Mouse (Mus musculus) intestine, postnatal 0 days (tissue): ENCODE measurements around the gene Cela1. TPM values are rescaled to one million over a fixed set of nuclear protein-coding genes. Genes with fewer than 3 reads are reported as not detected.

Experiments used
- ATAC-seq: fragments of 200-750 bp; cut with Nextera tagmentation; 2 replicates; pipeline ENCODE4 v1.8.0; 2017; ENCODE audit warnings: mild to moderate bottlenecking, moderate TSS enrichment, moderate library complexity
- H3K27ac ChIP-seq: fragments of 300-500 bp; sonication (generic); 2 replicates; pipeline ENCODE4 v1.5.1; 2014; ENCODE audit warnings: mild to moderate bottlenecking, low read depth, low read length, moderate library complexity
- H3K27me3 ChIP-seq: fragments of 300-500 bp; sonication (generic); replicated peaks from 2 replicates; pipeline ENCODE4 v1.6.1; 2014; ENCODE audit warnings: low read length, mixed read lengths; ENCODE audit not compliant: control insufficient read depth, insufficient read depth
- H3K36me3 ChIP-seq: fragments of 300-500 bp; sonication (generic); 2 replicates; pipeline ENCODE4 v1.6.1; 2014; ENCODE audit warnings: mild to moderate bottlenecking, moderate library complexity; ENCODE audit not compliant: control insufficient read depth, insufficient read depth
- H3K4me1 ChIP-seq: fragments of 300-500 bp; sonication (generic); replicated peaks from 2 replicates; pipeline ENCODE4 v1.6.1; 2014; ENCODE audit warnings: antibody characterized with exemption, low read length, mixed read lengths; ENCODE audit not compliant: control insufficient read depth, insufficient read depth
- H3K4me2 ChIP-seq: fragments of 300-500 bp; sonication (generic); replicated peaks from 2 replicates; pipeline ENCODE4 v1.6.1; 2014; ENCODE audit warnings: low read depth, mild to moderate bottlenecking, moderate library complexity
- H3K4me3 ChIP-seq: fragments of 300-500 bp; sonication (generic); 2 replicates; pipeline ENCODE4 v1.5.1; 2014; ENCODE audit warnings: low read depth, low read length
- H3K9ac ChIP-seq: fragments of 300-500 bp; sonication (generic); 2 replicates; pipeline ENCODE4 v1.6.1; 2014; ENCODE audit warnings: mild to moderate bottlenecking, low read depth, low read length
- H3K9me3 ChIP-seq: fragments of 300-500 bp; sonication (generic); 2 replicates; pipeline ENCODE4 v1.6.1; 2016; ENCODE audit warnings: mixed run types; ENCODE audit not compliant: control insufficient read depth
- CTCF ChIP-seq: sonication (generic); IDR thresholded peaks from 2 replicates; pipeline ENCODE4 v1.5.1; 2016; ENCODE audit warnings: low read depth, mild to moderate bottlenecking, control low read depth, antibody characterized with exemption, moderate library complexity
- WGBS: fragments of 180-500 bp; shearing (Covaris S2); extraction: QIAGEN DNeasy Blood & Tissue Kit; methylation state at CpG from one replicate; pipeline ENCODE4 v1.1.7; 2014; 5-methylcytosine and 5-hydroxymethylcytosine counted together
- polyA plus RNA-seq: library from polyadenylated mRNA; unstranded; fragments of >200 nt; fragmentation: Nextera tagmentation; extraction: Ambion mirVana; gene quantifications from 2 replicates; pipeline ENCODE4 v1.2.1, GENCODE M21; 2015

Gene Cela1
- polyA plus RNA-seq, 1 experiment from 2014 or later = 37.2 TPM

DNA sequence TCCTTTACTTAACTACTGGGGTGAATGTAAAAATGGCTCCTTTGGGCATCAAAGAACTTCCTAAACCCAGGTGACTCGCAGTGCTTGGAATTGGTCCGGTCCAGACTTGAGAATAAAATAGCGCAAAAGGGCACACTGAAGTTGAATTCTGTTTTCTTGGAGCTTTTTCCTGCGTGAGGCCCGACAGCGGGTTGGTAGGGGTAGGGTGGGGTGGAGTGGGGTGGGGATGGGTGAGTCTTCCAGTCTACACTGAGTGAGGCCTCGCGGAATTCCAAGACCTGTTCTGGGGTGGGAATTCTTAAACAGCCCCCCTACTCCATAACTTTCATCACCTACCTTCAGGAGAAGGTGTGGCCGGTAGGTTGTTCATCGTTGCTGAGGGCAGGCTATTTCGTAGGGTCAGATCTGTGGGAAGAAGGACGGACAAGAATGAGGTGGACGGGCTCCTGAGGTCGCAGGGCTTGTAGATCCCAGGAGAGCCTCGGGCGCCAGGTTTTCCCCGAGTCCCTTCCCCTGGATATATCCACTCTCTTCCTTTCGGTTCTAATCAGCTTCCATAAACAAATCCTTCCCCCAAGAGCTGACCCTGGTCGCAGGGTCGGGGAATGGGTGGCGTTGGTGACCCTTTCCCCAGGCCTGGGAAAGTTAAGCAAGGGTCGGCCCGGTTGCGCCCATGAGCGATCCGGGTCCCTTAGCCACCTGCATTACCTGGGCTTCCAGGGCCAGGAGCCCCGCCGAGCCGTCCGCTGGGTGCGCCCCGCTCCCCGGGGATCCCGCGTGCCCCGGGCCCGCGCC lies 51.7 kb downstream of the Cela1 start:
- 4% methylated on average over 38 of the region's 38 CpGs for WGBS
- Histone ChIP-seq H3K27me3 (peaks cover 6% of the 10 kb centered on the region; the same call in 1 of the 2 replicates), H3K4me3 (peak overlapping the region; percentile 75), H3K4me2 (peak overlapping the region; percentile 91), H3K36me3 (peaks cover 5% of the 10 kb centered on the region; the same call in 1 of the 2 replicates), H3K4me1 (0 out of 2 replicates have a peak, but pooled peaks cover 3% of the 10 kb centered on the region), H3K9ac (peak overlapping the region; percentile 81), H3K9me3 (no peaks in the 10 kb centered on the region), H3K27ac (peak overlapping the region; percentile 92)
- TF ChIP-seq CTCF = no peak
- 0 out of 2 replicates have a peak, but pooled peaks have one; percentile 0 for ATAC-seq

DNA sequence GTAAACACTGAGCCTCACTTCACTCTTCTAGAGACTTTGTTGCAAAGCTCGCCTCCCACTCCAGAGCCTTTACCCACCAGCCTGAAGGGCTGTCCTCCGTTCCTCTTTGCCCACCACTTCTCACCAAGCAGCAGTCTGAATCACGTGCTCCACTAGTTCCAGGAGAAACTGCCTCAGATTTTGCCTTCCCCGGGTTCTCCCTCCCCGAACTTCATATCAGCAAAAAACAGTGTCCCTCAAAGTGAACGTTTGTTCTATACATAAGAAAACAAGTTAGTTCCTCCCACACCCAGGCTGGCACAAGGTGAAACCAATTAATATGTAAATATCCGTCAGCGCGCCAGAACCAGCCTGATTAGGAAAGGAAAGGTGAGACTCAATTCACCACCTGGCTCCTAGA lies 52.5 kb downstream of the Cela1 start:
- peak overlapping the region; percentile 92 for H3K27ac ChIP-seq
- peak overlapping the region; percentile 91 for H3K4me2 ChIP-seq
- peak overlapping the region; percentile 75 for H3K4me3 ChIP-seq
- H3K27me3 ChIP-seq = peaks cover 6% of the 10 kb centered on the region; the same call in 1 of the 2 replicates
- no peak for ATAC-seq
- no peak for TF ChIP-seq CTCF
- H3K36me3 ChIP-seq = peaks cover 6% of the 10 kb centered on the region; the same call in 1 of the 2 replicates
- no peaks in the 10 kb centered on the region for H3K9me3 ChIP-seq
- H3K9ac ChIP-seq = no peak overlapping the region
- WGBS = 11% methylated on average over 9 of the region's 9 CpGs
- 0 out of 2 replicates have a peak, but pooled peaks cover 3% of the 10 kb centered on the region for H3K4me1 ChIP-seq

GRCm38 (mm10) chr15:100633341-100633740 lies 54.4 kb downstream of the Cela1 start:
- 71% methylated on average over 10 of the region's 10 CpGs for WGBS

GRCm38 (mm10) chr15:100632323-100632722 lies 55.4 kb downstream of the Cela1 start:
- WGBS = 44% methylated on average over 5 of the region's 5 CpGs
- no peaks in the 10 kb centered on the region for H3K9me3 ChIP-seq
- ATAC-seq = peak; percentile 51
- H3K27me3 ChIP-seq = peaks cover 6% of the 10 kb centered on the region; the same call in 1 of the 2 replicates
- no peak overlapping the region for H3K9ac ChIP-seq
- H3K4me3 ChIP-seq = no peak overlapping the region
- peak overlapping the region; percentile 35; the same call in 1 of the 2 replicates for H3K27ac ChIP-seq
- peaks cover 6% of the 10 kb centered on the region; the same call in 1 of the 2 replicates for H3K36me3 ChIP-seq
- H3K4me1 ChIP-seq = peaks cover 6% of the 10 kb centered on the region
- no peak for TF ChIP-seq CTCF
- H3K4me2 ChIP-seq = no peak overlapping the region

More at GRCm38 (mm10) chr15:100633341-100633740, 54.4 kb downstream of the Cela1 start:
- H3K9me3 ChIP-seq = no peaks in the 10 kb centered on the region
- peaks cover 6% of the 10 kb centered on the region; the same call in 1 of the 2 replicates for H3K36me3 ChIP-seq
- no peak for TF ChIP-seq CTCF
- no peak overlapping the region for H3K4me3 ChIP-seq
- no peak overlapping the region for H3K9ac ChIP-seq
- H3K27ac ChIP-seq = peak overlapping the region; percentile 35; the same call in 1 of the 2 replicates
- no peaks in the 10 kb centered on the region for H3K4me1 ChIP-seq
- peaks cover 6% of the 10 kb centered on the region; the same call in 1 of the 2 replicates for H3K27me3 ChIP-seq
- peak overlapping the region; percentile 24; the same call in 1 of the 2 replicates for H3K4me2 ChIP-seq
- no peak for ATAC-seq

GRCm38 (mm10) chr15:100631454-100632170 lies 56.1 kb downstream of the Cela1 start:
- Histone ChIP-seq H3K36me3 (peaks cover 6% of the 10 kb centered on the region; the same call in 1 of the 2 replicates), H3K4me2 (no peak overlapping the region), H3K9ac (no peak overlapping the region), H3K4me3 (no peak overlapping the region), H3K27me3 (peaks cover 6% of the 10 kb centered on the region; the same call in 1 of the 2 replicates), H3K27ac (no peak overlapping the region), H3K4me1 (peaks cover 6% of the 10 kb centered on the region), H3K9me3 (no peaks in the 10 kb centered on the region)
- no peak for ATAC-seq
- 83% methylated on average over 12 of the region's 12 CpGs for WGBS
- no peak for TF ChIP-seq CTCF

DNA sequence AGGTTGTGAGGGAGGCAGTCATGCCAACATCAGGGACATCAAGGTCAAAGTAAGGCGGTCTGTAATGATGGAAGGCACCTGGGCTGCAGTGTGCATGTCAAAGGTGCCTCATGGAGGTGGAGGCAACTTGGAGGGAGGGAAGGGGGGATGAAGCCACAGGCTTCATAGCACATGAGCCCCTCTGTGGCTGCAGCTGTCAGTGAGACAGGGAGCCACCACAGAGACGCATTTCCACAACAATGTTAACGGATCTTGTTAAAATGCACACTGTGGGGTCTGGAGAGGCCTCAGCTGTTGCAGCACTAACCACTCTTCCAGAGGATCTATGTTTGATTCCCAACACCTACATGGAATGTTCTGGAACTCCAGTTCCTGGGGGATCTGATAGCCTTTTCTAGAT lies 57.6 kb downstream of the Cela1 start:
- Histone ChIP-seq H3K9ac (no peak overlapping the region), H3K27ac (no peak overlapping the region), H3K27me3 (no peaks in the 10 kb centered on the region), H3K4me2 (no peak overlapping the region), H3K36me3 (peaks cover 6% of the 10 kb centered on the region; the same call in 1 of the 2 replicates), H3K9me3 (no peaks in the 10 kb centered on the region), H3K4me3 (no peak overlapping the region), H3K4me1 (peaks cover 6% of the 10 kb centered on the region)
- ATAC-seq = no peak
- no peak for TF ChIP-seq CTCF
- WGBS = 84% methylated on average over 3 of the region's 3 CpGs
